Mouse (Mus musculus): ENCODE data around the gene Gcm2.

The Gcm2 gene

DNA sequence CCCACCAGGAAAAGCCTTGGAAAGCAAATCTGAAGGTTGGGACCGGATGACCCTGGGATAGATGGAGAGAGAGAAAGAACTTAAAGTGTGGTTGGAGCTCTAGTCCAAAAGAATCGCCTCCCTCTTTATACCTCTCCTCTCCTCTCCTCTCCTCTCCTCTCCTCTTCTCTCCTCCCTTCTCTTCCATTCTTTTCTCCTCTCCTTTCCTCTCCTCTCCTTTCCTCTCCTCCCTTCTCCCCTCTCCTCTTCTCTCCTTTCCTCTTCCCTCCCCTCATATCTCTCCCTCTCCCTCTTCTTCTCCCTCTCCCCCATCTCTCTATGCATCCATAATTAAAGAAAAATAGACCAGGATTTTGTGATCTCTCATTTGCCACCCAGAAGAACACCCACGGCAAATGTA is at the start of gene Gcm2:
TSS of gene Gcm2 (minus strand) at position 101 of the 400 bp plus-strand sequence.
- DNase-seq (ENCODE audit: low read depth, low spot score) = no peak

DNA sequence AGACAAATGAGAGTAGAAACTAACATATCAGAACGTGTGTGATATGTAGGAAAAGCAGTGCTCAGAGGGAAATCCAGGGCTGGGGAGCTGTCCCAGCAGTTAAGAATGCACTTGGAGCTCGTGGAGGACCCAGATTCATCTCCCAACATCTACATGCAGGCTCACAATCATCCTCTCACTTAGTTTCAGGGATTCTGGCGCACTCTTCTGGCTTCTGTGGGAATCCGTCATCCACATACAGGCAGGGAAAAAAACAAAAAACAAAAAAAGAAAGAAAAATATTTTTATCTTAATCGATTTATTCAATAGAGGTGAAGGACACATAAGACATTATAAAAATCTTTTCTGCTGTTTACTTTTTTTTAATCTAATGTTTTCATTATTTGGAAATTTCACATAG is 47.6 kb upstream of the Gcm2 start:
- DNase-seq (ENCODE audit: low read depth, low spot score) = no peak

GRCm38 (mm10) chr13:41153146-41153545 is 42.3 kb upstream of the Gcm2 start:
- peak; percentile 79 for DNase-seq (ENCODE audit: low read depth, low spot score)

DNA sequence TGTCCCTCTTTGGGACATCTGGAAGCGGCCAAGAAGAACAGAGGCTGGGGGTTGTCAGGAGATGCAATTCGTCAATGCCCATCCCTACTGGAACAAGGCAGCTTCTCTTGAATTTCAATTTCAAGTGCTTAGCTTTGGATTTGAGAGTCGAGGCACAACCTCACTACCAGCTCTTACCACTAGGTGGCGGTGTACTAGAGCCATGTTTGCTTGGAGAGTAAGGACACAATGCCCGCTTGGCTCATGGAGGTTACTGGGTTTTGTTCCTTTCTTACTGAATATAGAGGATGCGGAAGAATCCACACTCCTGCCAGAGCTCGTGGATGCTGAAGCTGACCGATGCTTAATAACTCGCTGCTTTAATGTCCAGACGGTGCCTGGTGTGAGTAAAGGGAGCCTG is 35.4 kb upstream of the Gcm2 start:
- DNase-seq (ENCODE audit: low read depth, low spot score) = peak; percentile 95

GRCm38 (mm10) chr13:41145433-41145970 is 34.7 kb upstream of the Gcm2 start:
- peak; percentile 98 for DNase-seq (ENCODE audit: low read depth, low spot score)

DNA sequence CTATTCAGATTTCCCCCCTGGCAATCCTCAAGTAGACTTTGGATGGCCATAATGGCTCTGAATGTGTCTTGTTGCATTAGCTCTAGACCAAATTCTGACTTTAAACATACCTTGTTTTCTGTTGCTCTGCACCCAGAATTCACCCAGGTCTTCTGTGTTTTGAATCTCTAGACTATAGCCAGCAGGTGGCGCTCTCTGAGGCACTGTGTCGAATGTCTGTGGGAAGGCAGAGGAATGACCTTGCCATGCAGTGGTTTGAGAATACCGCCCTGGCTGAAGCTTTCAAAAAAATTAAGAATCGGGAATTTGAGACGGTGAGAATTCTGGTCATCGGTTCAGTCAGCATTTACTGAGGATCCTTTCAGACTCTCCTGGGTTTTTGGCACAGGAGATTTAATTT is 24.1 kb upstream of the Gcm2 start:
- DNase-seq (ENCODE audit: low read depth, low spot score) = peak; percentile 84

- DNase-seq (ENCODE audit: low read depth, low spot score) = no peak
Measured at GRCm38 (mm10) chr13:41129061-41129460, 18.2 kb upstream of the Gcm2 start.

- no peak for DNase-seq (ENCODE audit: low read depth, low spot score)
Measured at GRCm38 (mm10) chr13:41128326-41128725, 17.5 kb upstream of the Gcm2 start.

- DNase-seq (ENCODE audit: low read depth, low spot score) = no peak
Measured at GRCm38 (mm10) chr13:41123666-41124225, 12.9 kb upstream of the Gcm2 start.

DNA sequence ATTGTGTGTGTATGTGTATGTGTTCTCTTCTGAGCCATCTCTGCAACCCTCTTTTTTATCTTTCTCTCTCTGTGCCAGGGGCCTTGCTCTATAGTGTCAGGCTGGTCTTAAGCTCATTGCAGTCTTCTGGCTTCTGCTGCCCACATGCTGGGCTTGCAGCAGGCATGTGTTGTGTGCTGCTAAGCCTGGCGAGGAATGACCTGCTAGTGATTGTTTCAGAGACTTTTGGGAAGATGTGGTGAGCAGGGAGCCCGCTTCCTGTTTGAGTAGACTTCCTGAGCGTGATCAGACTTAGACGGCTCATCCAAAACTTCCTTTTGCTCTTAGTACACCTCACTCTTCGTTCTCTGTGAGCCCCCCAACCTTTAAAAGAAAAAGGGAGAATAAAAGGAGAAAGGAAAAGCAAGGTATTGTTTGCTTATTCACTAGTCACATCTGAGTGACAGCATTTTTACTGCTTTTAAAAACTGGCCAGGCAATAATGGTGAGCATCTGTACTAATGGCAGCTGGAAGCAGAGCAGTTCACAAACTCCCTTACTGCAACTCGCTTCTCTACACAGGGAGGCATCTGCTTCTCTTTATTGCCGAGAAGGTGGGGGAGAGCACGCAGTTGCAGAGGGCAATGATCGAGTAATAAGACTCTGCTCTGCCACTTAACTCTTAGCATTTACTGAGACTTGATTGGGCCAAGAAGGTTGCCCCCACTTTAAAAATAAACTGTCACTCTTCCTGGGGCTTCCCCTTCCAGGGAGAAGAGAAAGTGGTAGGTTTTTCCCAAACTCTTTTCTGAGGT is 8.5 kb upstream of the Gcm2 start:
- DNase-seq (ENCODE audit: low read depth, low spot score) = no peak

DNA sequence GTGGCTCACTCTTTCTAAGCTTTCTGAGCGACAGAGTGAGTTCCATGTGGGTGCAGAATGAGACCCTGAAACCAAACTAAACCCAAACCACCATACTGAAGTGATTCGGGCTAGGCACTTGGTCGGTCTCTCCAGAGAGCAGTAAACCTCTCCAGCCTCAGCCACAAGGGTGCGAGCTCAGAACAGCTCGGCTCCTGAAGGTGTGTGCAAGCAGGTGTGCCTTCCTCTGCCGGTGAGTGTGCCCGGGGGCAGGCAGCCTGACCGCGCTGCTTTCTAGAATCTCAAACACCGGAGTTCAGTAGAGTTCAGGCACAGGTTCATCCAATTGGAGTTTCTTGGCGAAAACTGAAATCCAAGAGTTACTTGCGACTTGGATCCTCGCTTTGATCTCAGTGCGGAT is 3.1 kb upstream of the Gcm2 start, which contains the start of gene Sycp2l:
TSS of gene Sycp2l (plus strand) at position 368 of the 400 bp plus-strand sequence.
- DNase-seq (ENCODE audit: low read depth, low spot score) = no peak

DNA sequence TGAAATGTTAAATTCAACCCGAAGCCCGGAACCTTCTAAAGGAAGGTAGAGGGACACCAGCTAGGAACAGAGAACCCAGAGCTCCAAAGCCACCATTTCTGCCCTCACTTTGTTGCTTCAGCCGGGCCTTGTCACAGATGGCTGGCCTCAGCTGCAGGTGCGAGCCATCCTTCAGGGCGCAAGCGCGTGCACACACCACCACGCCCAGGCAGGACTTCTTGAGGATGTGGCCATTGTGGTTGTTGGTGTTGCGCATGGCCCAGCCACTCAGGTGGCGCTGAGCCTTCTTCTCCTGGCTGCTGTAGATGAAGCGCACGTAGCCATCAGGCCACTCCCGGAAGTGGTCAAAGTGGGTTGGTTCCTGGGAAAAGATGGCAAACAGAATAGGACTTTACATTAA is 5.3 kb downstream of the Gcm2 start:
- peak; percentile 35 for DNase-seq (ENCODE audit: low read depth, low spot score)

DNA sequence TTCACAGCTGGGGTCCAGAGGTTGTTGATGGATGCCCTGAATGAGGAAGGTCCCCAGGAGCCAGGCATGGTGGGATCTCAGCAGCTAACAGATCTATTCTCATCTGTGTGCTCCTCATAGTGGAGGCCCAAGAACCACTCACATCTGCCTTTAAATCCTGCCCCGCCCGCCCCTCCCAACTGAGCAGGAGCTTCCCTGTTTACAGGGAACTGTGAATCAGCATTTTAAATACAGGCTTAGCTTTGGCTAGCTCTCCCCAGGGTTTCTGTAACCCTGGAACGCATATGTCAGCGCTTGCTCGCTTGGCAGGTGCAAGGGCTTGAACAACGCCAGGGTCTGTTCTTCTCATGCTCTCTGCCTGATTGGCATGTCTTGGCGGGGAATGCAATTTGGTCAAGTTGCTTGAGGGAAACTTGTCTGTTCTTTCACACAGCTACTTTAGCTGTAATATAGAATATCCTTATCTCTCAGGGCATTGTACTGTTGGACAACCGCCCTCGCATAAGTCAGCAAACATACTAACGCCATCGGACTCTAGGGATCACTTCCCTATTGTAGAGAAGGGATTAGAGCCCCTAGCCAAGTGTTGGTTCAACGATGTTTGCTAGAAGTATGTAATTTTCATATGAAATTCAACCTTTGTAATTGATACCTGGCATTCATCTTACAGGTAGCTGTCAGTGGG is 6.9 kb downstream of the Gcm2 start:
- DNase-seq (ENCODE audit: low read depth, low spot score) = no peak

- no peak for DNase-seq (ENCODE audit: low read depth, low spot score)
Measured at GRCm38 (mm10) chr13:41100031-41100430, 10.8 kb downstream of the Gcm2 start.

- DNase-seq (ENCODE audit: low read depth, low spot score) = no peak
Measured at GRCm38 (mm10) chr13:41098325-41098724, 12.5 kb downstream of the Gcm2 start.

- peak; percentile 39 for DNase-seq (ENCODE audit: low read depth, low spot score)
Measured at GRCm38 (mm10) chr13:41097324-41098058, 13.3 kb downstream of the Gcm2 start.

DNA sequence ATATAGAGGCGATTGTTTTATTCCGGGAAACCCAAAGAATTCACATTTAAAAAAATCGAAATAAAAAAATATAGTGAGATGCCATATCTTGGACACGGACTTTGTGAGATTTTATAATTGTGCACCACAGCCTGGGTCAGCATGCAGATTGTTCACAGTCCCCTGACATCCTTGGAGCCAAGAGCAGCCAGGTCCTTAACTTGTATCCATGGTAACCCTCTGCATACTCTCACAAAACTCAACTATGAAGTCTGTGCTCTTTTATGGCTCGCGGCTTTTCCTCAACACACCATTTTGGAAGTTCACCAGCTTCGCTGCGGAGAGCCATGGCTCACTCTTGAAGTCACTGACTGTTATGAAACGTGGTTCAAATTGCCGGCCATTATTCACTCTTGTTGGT is 16.7 kb downstream of the Gcm2 start:
- DNase-seq (ENCODE audit: low read depth, low spot score) = no peak

DNA sequence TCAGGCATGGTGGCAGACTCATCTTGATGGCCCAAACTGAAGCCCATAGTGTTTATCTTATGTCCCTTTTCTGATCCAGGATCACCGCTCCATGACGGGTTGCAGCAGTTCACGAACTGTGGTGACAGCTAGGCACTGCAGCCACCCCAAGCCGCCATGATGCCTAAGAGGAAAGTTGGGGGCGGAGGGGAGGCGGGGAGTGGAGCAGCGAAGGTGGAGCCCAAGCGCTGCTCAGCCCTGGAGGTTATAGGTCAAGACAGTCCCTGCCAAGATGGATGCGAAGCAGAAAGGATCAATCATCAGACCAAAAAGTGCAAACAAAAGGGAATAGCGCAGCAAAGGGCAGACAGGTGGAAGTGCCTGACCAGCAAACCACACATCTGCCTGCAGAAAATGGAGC is 19.6 kb downstream of the Gcm2 start:
- peak; percentile 83 for DNase-seq (ENCODE audit: low read depth, low spot score)

DNA sequence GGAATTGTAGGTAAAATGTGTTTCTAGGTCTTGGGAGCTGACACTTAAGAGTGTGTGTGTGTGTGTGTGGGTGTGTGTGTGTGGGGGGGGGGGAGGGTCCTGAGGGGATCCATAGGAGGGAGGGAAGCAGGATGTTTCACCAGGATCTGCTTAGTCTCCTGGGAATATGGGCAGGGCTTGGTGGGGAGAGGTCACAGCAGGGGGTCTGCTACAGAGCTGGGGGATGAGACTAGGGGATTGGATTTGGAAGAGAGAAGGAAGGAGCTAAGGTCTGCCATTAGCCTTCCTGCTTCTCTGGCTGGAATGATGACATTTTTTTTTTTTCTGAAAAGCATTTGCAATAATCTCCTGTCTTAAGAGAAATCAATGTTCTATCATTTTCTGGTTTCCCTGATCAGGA is 22.1 kb downstream of the Gcm2 start:
- peak; percentile 44 for DNase-seq (ENCODE audit: low read depth, low spot score)

DNA sequence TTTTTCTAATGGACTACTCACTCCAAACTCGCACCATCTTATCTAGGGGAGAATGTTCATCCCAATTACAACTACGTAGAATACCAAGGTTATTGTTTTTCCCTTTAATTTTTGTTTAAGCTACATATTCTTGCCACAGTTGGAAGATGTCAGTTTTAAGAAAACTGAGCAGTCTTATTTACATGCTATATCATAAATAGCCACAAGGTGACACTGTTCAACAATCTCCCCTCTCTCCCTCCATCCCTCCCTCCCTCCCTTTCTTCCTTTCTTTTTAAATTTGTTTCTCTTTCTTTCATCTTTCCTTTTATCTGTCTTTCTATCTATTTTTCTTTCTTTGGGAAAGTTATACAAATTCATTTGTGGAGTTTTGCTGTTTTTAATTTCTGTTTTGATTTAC is 25.7 kb downstream of the Gcm2 start:
- DNase-seq (ENCODE audit: low read depth, low spot score) = peak; percentile 44

GRCm38 (mm10) chr13:41084521-41084920 is 26.3 kb downstream of the Gcm2 start:
- no peak for DNase-seq (ENCODE audit: low read depth, low spot score)

GRCm38 (mm10) chr13:41080700-41081099 is 30.1 kb downstream of the Gcm2 start:
- no peak for DNase-seq (ENCODE audit: low read depth, low spot score)
